Mouse (Mus musculus) cerebellum, adult 11 months (tissue): ENCODE results near the gene Unc13d.
"Not testable (repeated sequence)": the region's sequence is repeated elsewhere in the genome, so short reads cannot be mapped to it uniquely, and the experiment has no call there.

Experiments used
- DNase-seq: peaks from one replicate; pipeline ENCODE4 v3.0.0; 2022

Gene Unc13d

DNA sequence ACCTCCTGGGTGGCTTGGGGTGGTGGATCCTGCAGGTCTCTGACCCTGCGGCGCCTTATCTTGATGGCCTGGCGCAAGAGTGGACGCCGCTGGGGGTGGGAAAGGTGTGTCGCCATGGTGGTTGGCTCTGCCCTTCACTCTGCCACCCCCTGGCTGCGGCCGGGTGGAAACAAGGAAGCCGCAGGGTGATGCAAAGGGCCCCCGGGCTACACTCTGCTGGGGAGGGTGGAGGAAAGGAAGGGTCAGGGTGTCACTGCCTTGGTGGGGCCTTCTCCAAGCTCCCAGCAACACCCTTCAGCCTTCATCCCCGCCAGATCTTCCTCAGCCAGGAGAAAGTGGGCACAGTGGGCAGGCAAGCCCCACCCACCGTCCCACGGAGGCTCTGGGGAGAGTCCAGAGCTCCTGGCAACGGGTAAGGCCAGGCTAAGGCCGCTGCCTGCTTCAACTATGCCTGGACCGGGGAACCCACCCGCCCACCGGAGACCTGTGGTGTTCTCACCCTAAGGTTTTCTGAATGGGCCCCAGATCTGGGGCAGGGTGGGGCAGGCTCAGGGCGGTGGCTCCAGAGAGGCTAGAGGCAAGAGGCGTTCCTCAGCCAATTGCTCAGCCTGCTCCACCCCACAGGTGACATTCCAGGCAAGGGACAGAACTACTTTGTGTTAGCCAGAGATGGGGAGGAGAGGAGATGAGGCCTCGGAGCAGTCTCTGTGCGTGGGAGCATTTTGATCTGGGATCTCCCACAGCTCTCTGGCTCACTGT lies at the start of gene Unc13d:
Gene Unc13d, minus strand, starts transcription at position 516 of the 759 bp plus-strand sequence.
- peak; percentile 39 for DNase-seq

DNA sequence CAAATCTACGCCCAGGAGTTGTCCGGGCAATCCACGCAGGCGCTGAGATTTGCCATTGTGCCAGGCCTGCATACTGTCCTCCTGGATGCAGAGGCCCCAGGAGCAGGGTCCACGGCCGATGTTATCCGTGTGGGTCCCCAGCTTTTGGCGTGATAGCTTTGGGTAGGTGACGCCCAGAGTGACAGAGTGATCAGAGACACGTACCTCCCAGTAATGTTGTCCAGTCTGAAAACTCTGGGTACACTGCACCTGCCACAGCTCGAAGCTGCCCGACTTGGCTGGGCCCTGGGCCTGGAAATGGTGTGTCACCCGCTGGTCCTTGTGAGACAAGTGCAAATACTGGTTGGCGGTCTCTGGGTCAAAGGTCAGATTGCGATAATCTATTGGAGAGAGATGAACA lies 48.5 kb upstream of the Unc13d start:
- no peak for DNase-seq

DNA sequence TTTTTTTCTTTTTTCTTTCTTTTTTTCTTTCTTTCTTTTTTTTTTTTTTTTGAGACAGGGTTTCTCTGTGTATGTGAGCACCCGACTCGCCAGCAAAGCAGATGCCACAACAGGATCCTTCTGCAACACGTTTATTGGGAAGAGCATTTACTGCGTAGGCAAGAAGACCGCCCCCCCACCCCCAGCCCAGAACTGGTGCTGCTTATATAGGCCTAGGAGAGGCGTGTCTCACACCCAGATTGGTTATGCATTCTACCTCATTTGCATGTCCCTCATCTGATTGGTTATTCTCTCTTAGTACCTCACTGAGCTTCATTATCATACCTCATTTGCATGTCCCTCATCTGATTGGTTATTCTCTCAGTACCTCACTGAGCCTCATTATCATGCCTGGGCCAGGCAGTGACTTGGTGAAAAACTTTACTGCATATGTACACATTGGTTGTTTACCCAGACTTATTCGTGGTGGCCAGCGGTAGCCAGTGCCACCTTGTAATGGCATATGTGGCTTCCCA lies 44.0 kb upstream of the Unc13d start:
- DNase-seq, result not testable (repeated sequence)

DNA sequence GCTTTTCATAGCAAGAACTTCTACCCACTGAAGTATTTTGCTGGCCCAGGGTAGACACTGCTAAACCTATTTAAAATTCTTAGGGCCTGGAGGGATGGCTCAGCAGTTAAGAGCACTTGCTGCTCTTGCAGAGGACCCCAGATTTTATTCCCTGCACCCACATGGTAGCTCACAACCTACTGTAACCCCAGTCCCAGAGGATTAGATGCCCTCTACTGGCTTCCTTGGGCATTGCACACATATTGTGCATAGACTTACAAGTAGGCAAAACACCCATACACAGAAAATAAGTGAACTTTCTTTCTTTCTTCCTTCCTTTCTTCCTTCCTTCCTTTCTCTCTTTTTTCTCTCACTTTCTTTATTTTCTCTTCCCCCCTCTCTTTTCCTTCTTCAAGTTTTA lies 40.1 kb upstream of the Unc13d start:
- DNase-seq, result no peak

DNA sequence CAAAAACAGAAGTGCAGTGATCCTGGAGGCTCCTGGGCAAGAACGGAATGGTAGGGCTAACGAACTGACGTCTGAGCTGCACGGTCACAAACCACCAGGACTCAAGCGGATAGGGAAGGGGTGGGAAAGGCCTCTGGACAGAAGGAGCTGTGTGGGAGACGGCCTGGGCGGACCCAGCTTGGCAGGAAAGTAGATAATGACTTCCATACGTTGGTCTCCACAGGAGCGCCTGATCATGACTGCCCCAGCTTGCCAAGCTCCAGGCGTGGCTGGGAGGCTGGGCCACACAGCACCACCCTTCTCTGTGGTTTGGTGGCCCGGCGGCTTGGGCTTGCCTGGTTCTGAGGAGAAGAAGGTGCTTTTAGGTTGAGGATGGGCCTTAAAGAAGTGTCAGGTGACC lies 39.5 kb upstream of the Unc13d start:
- no peak for DNase-seq

DNA sequence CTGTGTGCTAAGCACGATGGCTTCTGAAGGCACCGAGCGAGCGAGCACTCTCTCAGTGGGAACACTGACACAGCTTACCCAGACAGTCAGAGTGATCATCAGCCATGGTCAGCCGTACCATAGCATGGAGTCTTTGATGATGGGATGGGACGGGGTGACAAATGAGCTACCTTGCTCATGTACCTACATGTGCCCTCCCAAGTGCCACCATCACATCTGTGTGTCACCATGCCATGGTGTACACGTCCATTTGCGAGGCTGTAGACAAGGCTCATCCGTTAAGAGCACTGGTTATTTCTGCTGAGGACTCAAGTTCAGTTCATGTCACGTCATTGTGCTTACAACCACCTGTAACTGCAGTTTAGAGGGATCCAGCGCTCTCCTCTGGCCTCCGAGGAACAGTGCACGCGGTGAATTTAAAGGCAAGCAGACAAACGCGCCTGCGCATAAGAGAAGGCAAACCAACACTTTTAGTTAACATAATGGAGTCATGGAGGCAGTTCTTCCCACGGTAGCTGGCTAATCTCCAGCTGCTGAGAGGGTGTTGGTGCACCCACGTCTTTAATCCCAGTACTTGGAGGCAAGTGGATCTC lies 33.9 kb upstream of the Unc13d start:
- no peak for DNase-seq

DNA sequence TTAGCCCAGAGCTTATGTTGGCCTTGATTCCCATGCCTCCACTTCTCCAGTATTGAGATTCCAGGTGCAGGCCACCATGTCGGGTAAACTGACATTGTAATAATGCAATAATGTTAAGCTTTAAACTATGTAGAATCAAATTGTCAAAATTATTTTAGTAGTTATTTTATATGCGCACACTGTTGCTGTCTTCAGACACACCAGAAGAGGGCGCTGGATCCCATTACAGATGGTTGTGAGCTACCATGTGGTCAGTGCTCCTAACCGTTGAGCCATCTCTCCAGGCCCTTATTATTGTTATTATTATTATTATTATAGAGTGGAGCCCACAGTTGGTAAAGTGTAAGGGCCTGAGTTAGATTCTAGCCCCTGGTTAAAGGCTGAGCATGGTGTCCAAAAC lies 33.3 kb upstream of the Unc13d start:
- DNase-seq, result no peak

DNA sequence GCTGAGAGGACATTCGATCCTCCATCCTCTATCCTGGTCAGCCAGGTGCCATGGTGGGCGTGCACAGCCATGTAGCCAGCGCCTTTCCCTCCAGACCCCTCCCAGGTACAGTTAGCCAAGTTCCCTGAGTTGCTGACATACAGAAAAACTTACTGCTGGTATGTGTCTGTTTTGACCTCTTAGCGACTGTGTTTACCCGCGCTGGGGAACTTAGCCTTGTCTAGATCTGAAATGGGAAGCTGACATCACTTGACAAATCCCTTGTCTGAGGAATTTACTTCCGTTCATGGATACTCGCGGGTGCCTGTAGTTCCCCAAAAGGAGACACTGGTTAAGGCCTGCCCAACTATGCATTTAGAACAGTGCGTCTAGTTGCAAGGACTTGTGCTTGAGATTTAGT lies 32.8 kb upstream of the Unc13d start:
- DNase-seq, result no peak

DNA sequence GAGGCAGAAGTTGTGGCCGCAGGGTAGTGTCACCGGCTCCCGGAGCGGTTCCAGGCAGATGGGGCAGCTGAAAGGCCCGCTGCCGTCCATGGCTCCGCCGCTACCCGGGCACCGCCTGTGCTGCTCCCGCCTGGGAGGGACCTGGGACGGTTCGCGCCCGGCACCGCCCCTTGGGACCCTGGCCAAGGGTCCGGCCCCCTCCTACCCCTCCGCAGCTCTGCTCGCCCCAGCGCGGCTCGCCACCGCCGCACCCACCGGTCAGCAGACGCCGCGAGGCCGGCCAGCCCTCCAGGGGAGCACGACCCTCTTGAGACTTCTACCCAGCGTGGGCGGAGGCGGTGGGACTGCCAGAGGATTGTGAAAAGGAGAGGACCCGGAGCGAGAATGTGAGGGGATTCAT lies 32.4 kb upstream of the Unc13d start:
- DNase-seq, result no peak

DNA sequence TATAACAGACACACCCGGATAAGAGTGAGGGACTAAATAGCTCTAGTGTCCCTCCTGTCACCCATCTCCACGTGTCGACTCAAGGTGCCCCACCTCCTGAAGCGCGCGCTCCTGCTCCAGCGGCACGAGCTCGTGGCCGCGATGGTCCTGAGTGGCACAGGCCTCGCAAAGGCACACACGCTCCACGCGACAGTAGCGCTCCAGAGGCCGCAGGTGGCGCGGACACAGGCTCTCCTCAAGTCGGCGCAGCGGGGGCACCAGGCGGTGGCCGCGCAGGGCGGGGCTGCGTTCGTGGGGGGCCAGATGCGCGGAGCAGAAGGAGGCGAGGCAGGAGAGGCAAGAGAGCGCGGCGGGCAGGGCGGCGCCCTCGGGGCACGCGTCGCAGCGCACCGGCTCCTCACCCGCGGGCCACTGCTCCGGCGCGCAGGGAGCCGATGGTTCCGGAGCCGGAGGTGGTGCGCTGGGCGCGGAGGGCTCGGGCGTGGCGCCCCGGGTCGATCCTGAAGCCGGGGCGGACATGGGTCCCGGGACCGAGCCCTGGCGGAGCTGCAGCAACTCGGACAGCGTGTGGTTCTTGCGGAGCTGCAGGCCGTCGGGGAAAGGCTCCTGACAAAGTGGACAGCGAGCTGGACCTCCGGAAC lies 31.8 kb upstream of the Unc13d start:
- DNase-seq, result no peak

DNA sequence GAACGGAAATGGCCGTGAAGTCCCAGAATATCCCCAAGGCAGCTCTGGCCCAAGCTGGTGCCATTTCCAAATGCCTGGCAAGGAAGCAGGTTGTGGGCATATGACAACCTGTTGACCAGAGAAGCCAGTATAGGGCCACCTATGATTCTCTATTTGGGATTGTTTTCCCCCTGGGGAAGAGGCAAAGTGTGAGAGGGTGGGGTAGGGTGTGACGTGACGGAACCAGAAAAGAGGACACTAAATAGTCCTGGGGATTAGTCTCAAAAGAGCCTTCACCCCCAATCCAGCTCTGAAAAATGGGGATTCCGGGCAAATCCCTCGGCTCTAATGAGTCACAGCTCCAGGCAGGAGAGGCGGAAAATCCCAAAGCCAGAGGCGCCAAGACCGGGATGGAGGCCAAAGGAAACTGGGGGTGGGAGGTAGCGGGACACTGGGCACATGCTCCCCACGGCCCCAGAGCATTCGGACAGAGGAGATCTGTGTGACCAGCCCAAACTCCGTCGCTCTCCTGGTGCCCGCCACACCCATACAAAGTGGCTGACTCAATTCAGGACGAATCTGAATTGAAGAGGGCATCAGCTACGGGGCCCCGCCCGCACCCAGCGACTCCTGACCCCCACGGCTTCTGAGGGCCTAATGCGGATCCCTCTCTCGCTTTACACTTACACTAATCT lies 30.8 kb upstream of the Unc13d start:
- no peak for DNase-seq

DNA sequence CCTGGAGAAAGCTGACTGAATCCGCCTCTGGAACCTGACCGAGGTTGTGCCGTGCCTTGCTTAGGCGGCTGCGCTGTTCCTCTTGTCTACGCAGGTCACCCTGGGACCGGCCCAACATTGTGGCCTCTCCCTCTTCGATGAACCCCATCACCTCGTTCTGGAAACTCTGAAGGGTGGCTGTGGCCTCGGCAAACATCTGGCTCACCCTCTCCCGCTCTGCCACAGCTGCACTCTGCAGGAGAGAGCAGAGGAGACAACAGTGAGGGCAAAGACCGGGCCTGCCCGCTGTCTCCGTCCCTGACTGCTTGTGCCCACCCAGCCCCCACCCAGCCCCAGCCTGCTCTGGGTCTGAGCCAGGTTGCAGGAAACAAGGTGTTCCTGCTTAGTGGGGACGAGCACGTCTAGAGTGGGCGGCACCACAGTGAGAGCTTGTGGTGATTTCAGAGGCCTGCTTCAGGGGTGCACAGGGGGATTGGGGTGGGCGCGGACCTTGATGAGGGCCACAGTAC lies 30.1 kb upstream of the Unc13d start:
- DNase-seq, result no peak

DNA sequence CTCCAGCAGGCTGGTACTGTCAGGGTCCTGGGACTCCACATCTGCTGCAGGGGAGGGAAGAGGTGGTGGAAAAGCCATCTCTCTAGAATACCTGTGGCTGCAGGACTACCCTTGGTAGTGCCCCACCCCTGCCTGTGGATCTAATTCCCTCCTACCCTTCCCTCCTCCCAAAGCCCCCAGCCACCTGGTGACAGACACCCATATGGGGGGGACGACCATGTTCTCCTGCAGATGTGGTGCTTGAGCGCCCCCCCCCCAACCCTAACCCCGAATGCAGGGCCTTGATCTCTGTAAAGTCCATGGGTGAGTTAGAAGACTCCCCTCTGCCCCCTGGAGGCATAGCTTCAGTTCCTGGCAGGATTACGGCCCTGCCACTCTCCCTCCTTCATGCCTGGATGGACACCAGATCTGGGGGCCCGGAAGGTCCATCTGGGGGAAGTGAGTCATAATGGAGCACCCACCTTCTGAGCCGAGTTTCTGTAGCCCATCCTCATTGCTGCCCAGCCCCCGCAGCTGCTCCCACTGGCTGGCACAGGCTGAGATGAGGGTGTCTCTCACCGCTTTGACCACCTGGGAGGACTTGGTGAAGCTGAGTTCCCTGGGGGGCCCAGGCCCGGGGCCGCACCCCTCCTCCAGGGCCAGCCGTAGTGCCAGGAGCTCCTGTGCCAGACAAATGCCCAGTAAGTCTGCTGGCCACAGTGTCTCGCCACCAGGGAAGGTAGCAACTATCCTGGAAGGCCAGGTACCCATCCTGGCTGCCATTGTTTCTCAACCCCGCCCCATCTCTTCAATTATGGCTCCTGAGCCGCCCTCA lies 29.4 kb upstream of the Unc13d start:
- no peak for DNase-seq

DNA sequence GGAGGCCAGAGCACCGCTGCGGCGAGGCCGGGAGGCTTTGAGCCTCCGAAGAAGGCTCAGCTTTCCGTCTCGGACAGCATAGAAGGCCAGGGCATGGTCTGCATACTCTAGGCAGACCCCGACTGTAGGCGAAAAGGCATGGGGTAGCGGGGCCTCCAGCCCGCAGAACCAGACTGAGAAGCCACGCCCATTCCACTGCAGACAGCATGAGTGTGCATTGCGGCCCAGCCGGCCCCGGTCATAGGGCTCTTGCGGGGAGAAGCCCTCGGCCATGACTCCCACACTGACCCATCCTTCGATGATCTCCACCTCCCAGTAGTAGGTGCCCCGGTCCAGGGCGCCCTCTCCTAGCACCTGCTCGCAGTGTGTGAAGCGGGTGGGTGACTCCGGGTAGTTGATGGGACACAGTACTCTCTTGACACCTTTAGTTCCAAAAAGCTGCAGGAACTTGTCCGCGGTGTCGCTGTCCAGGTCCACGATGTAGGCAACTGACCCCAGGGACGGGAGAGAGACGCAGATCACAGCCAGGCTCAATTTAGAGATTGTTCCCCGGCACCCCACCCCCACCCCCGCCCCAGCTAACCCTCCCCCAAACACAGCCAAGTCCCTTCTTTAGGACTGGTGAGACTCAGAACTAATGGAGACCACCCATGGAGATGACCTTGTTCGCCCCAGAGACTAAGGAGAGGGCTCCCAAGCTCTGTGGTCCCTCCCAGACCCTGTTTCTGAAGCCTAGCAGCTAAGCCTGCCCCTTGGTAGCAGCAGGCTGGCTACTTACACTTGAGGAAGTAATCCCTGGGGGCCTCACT lies 28.6 kb upstream of the Unc13d start:
- no peak for DNase-seq

DNA sequence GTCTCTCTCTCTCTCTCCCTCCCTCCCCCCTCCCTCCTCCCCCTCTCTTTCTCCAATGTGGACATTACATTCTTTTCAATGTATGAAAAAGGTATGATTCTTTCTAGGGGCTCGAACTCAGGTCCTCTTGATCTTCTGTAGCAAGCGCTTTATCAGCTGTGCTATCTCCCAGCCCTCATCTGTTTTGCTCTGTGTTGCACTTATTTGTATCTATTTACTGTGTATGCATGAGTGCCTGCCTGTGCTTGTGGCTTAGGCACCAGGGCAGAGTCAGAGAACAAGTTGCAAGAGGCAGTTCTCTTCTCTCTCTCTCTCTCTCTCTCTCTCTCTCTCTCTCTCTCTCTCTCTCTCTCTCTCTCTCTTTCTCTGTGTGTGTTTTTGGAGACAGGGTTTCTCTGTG lies 27.3 kb upstream of the Unc13d start:
- no peak for DNase-seq

DNA sequence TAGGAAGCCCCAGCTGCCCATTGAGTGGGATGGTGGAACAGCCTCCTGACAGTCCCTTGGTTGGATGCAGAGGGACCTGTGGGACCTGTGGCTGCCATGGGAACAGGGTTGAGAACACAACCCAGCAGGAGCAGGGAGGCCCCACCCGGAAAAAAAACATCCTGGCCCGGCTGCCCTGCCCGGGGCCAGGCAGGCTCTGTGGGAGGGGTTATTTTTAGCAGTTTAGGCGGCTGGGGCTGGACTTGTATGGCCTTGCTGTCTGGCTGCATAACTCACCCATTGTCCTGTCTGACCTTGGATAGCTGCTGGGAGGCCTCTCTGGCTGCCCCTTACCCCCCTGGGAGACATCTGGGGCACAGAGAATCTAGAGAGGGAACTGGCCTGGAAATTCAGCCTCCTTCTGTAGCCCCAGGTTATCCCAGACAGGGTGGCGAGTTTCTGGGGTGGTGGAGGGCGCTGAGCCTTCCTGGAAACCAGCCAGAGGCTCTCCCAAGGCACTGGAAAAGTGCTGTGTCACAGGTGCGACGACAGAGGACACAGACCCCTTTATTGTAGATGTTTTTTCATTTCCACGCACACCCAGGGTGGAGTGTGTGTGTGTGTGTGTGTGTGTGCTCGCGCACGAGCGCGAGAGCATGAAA lies 26.4 kb upstream of the Unc13d start:
- no peak for DNase-seq

DNA sequence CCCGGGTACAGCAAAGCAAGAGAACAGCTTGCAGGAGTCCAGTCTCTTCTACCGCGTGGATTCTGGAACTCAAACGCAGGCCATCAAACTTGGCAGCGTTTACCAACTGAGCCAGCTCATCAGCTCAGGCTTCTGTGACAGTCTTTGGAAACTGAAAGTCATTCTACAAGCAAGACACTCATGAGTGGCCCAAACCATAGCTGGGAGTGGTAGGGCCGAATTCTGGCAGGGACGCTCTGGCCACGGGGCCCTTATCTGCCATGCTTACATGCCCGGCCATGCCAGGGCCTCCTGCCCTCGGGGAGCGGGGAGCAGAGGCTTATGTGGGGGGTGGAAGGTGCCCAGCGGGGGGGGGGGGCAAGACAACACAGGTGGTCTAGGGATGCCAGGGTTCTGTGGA lies 25.8 kb upstream of the Unc13d start:
- DNase-seq, result no peak

DNA sequence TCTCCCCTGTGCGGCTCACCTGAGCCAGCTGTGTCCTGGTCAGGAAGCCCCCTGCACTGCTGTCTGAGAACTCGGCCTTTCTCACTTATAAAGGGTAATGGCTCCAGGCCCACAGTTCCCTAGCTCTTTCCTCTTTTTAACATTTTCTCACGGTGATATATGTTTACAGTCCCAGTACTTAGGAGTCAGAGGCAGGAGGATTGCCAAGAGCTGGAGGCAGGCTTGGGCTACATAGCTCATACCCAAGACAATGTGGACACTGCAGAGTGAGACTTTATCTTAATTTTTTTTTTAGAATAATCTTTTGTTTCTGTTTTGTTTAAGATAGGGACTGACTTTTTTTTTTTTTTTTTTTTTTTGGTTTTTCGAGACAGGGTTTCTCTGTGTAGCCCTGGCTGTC lies 24.7 kb upstream of the Unc13d start:
- DNase-seq, result no peak

DNA sequence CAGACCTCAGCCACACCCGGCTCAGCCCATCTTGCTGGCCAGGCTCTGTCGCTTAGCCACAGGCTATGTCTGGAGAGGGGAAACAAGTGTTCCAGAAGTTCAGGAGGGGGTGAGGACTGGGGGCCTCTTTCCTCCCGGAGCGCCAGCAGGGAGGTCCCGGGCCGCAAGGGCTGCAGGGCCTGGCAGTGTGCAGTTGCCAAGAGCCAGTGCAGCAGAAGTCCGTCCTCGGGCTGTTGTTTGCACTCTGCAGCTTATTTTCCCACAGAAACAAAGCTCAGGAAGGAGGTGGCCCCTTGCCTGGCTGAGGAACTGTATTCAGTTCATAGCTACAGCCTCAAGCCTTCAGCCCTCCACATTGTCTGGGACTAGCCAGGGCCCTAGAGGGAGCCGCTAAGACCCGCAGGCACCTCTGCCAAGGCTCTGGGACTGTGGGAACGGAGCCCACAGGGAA lies 24.2 kb upstream of the Unc13d start:
- DNase-seq, result no peak

DNA sequence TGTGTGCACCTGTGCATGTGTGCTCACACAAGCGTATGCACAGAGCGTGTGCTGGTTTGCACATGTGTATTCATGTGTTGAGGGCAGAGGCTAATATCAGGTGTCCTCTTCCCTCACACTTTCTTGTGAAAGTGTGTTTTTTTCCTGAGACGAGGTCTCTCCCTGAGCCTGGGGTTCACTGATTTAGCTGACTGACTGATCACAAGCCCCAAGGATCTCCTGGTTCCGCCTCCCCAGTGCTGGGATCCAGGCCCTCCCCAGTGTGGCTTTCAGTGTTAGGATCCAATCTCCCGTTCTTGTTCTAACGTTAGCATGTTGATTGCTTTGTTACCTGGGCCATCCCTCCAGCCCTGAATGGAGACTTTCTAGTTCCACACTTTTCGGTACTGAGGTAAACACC lies 23.1 kb upstream of the Unc13d start:
- no peak for DNase-seq

DNA sequence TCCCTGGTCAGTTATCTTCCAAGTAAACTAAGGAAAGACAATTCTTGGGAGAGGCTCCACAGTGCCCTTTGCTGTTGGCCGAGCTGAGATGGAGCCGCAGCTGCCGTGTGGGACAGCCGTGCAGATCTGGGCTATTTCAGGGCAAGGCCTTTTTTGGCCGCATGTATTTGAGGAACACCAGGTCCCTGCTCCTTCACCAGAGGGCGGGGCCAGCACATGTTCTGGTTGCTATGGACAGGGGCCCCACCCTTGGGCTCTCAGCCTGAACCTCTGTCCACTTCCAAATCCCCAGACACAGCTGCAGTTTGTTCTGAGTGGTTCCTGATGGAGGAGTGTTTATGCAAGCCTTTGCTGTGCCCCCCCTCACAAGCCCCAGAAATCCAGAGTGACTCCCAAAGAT lies 22.6 kb upstream of the Unc13d start:
- no peak for DNase-seq
